8 mouse cellular contexts compared by ENCODE assay signal in genomic region chr7:35759602-35760001, GRCm38 (mm10). TPM values are rescaled to one million over a fixed set of nuclear protein-coding genes. Genes with fewer than 3 reads are reported as not detected.
DNase-seq lines count a peak whose midpoint lies in the region; ATAC-seq lines count a peak whose summit lies in the region.

No protein-coding gene starts in this region.

- DNase-seq in adrenal gland, postnatal 10 days, result peak; percentile 29
- DNase-seq in adrenal gland, postnatal 4 days (ENCODE audit: low spot score in 2 of 2), result no peak
- DNase-seq in kidney, postnatal 4 days, result peak; percentile 41 to 51
- no peak for DNase-seq in kidney, adult 18-20 months
- peak; percentile 58 to 61 for DNase-seq in B cell, adult 2 months
- no peak for DNase-seq in right cerebral cortex, adult 18-20 months
- no peak for DNase-seq in yolk sac, embryonic 10.5 days (ENCODE audit: low spot score)

- ATAC-seq in granulocyte monocyte progenitor cell, adult 5-6 weeks (replicated peaks; ENCODE audit: poor library complexity, severe bottlenecking), result peak; percentile 52

RNA-seq across cellular contexts. Expression of gene Dpy19l3, which starts 5.3 kb away (rescaled TPM):
- total RNA-seq in adrenal gland, postnatal 10 days (2021), result 10 to 100 TPM; 39.5 to 39.8 TPM
- total RNA-seq in adrenal gland, postnatal 4 days (2021), result 10 to 100 TPM; 63.6 to 70.9 TPM
- 19.2 and 21.6 TPM in 2 replicates for total RNA-seq in granulocyte monocyte progenitor cell, adult 5-6 weeks (2014; fragmentation: Nextera tagmentation)
- total RNA-seq in granulocyte monocyte progenitor cell, adult 5-6 weeks (2017), result 17.7 and 33.2 TPM in 2 replicates

RNA-seq across cellular contexts. Expression of gene Zfp507, which starts 43.2 kb away (rescaled TPM):
- 10 to 100 TPM; 23.8 to 26.7 TPM for total RNA-seq in adrenal gland, postnatal 10 days (2021)
- total RNA-seq in adrenal gland, postnatal 4 days (2021), result 10 to 100 TPM; 39.2 to 39.5 TPM
- total RNA-seq in granulocyte monocyte progenitor cell, adult 5-6 weeks (2014; fragmentation: Nextera tagmentation), result 20.5 and 22.5 TPM in 2 replicates
- 8.7 and 11.1 TPM in 2 replicates for total RNA-seq in granulocyte monocyte progenitor cell, adult 5-6 weeks (2017)

Comparison
In these comparisons a context has a peak if more than half of its experiments do, and no peak if none do; other contexts are left out.
1. DNase-seq: peak in adrenal gland, postnatal 10 days (single experiment), kidney, postnatal 4 days (2 of 2) and B cell, adult 2 months (2 of 2); none in adrenal gland, postnatal 4 days (0 of 2), kidney, adult 18-20 months (single experiment), right cerebral cortex, adult 18-20 months (single experiment) and yolk sac, embryonic 10.5 days (single experiment).